Mouse (Mus musculus): ENCODE measurements around the gene Trim28. TPM values are rescaled to one million over a fixed set of nuclear protein-coding genes. Genes with fewer than 3 reads are reported as not detected.

Gene Trim28
- total and polyA plus RNA-seq, 3 experiments, result 500 to 891 (median 516) TPM

- H3K9me3 ChIP-seq (replicated peaks; ENCODE audit: low read length), result no peaks in the 10 kb centered on the region
- H3K4me3 ChIP-seq (replicated peaks in 1 of 3; ENCODE audit: low read depth in 2 of 3, low read length in 2 of 3, poor library complexity in 1 of 3), result no peak overlapping the region
- peaks cover 3 to 4% of the 10 kb centered on the region in 2 experiments; a peak in 1 of 4 replicates for H3K4me1 ChIP-seq (ENCODE audit: control insufficient read depth in 1 of 2, insufficient read depth in 2 of 2)
- no peak for DNase-seq (ENCODE audit: extremely low read depth)
- no peaks in the 10 kb centered on the region for H3K79me2 ChIP-seq (replicated peaks; ENCODE audit: control insufficient read depth, extremely low read depth, insufficient read depth, poor library complexity, severe bottlenecking)
- no peaks in the 10 kb centered on the region for H3K36me3 ChIP-seq (replicated peaks in 1 of 2; ENCODE audit: control insufficient read depth in 1 of 2, insufficient read depth in 1 of 2, low read length in 1 of 2)
- TF ChIP-seq EP300 (IDR thresholded peaks at IDR 0.05; ENCODE audit: low read length), result no peak
- TF ChIP-seq TCF12 (IDR thresholded peaks at IDR 0.05; ENCODE audit: low read depth, low read length), result no peak
- TF ChIP-seq MAZ (IDR thresholded peaks at IDR 0.05; ENCODE audit: low read depth, low read length), result no peak
- no peak for TF ChIP-seq KAT2A (IDR thresholded peaks at IDR 0.05; ENCODE audit: insufficient replicate concordance, low read length)
- no peak for TF ChIP-seq CHD1 (IDR thresholded peaks at IDR 0.05; ENCODE audit: low read depth, low read length)
- no peak for TF ChIP-seq MAX (IDR thresholded peaks at IDR 0.05; ENCODE audit: low read length)
- TF ChIP-seq SMC3 (IDR thresholded peaks at IDR 0.05; ENCODE audit: low read depth, low read length), result no peak
- TF ChIP-seq CTCF (conservative IDR thresholded peaks at IDR 0.05 in 1 of 2, IDR thresholded peaks at IDR 0.05 in 1 of 2; ENCODE audit: low read depth in 2 of 2, low read length in 2 of 2), result no peak
- TF ChIP-seq HCFC1 (IDR thresholded peaks at IDR 0.05; ENCODE audit: low read depth, low read length), result no peak
- no peak for TF ChIP-seq MXI1 (IDR thresholded peaks at IDR 0.05; ENCODE audit: low read depth, low read length)
- no peak for TF ChIP-seq USF2 (conservative IDR thresholded peaks at IDR 0.05; ENCODE audit: low read depth, low read length)
- TF ChIP-seq JUND (conservative IDR thresholded peaks at IDR 0.05; ENCODE audit: low read depth, low read length), result no peak
- no peak for TF ChIP-seq NRF1 (IDR thresholded peaks at IDR 0.05; ENCODE audit: low read depth, low read length)
- no peak for TF ChIP-seq IRF4 (IDR thresholded peaks at IDR 0.05; ENCODE audit: low read depth, low read length)
- TF ChIP-seq RAD21 (IDR thresholded peaks at IDR 0.05; ENCODE audit: low read depth, low read length), result no peak
- no peak for TF ChIP-seq PAX5 (IDR thresholded peaks at IDR 0.05; ENCODE audit: low read length)
- H3K27me3 ChIP-seq (replicated peaks), result no peaks in the 10 kb centered on the region
- no peak overlapping the region for H3K4me2 ChIP-seq (ENCODE audit: insufficient read depth, low read depth, poor library complexity, severe bottlenecking)
- in situ Hi-C loops (cut with MboI; ENCODE audit: low pct_ligation_motif_present, low pct_unique_long_range_greater_than_20kb, low sequenced_read_pairs), result no loop called here
- dilution Hi-C loops (cut with MboI; ENCODE audit: extremely low pct_ligation_motif_present, extremely low pct_unique_long_range_greater_than_20kb, low sequenced_read_pairs), result no loop called here
- H3K9ac ChIP-seq (ENCODE audit: insufficient read depth, low read depth), result no peak overlapping the region
- no peak overlapping the region for H3K27ac ChIP-seq (ENCODE audit: insufficient read depth, low read depth)
Observed at GRCm38 (mm10) chr7:12993148-12993547, 5.8 kb upstream of the Trim28 start.

- no peak overlapping the region for H3K4me2 ChIP-seq (ENCODE audit: insufficient read depth, low read depth, poor library complexity, severe bottlenecking)
- H3K9me3 ChIP-seq (replicated peaks; ENCODE audit: low read length), result no peaks in the 10 kb centered on the region
- H3K9ac ChIP-seq (ENCODE audit: insufficient read depth, low read depth), result no peak overlapping the region
- dilution Hi-C loops (cut with MboI; ENCODE audit: extremely low pct_ligation_motif_present, extremely low pct_unique_long_range_greater_than_20kb, low sequenced_read_pairs) (no loop called here), in situ Hi-C loops (cut with MboI; ENCODE audit: low pct_ligation_motif_present, low pct_unique_long_range_greater_than_20kb, low sequenced_read_pairs) (no loop called here)
- no peak for DNase-seq (ENCODE audit: extremely low read depth)
- TF ChIP-seq UBTF (IDR thresholded peaks at IDR 0.05; ENCODE audit: low read depth, low read length) (no peak), JUND (conservative IDR thresholded peaks at IDR 0.05; ENCODE audit: low read depth, low read length) (no peak), ETS1 (conservative IDR thresholded peaks at IDR 0.05; ENCODE audit: low read depth, low read length) (no peak), JUN (IDR thresholded peaks at IDR 0.05; ENCODE audit: insufficient read depth, low read depth, low read length) (no peak), USF1 (IDR thresholded peaks at IDR 0.05; ENCODE audit: low read depth, low read length) (no peak), HCFC1 (IDR thresholded peaks at IDR 0.05; ENCODE audit: low read depth, low read length) (no peak), MAX (IDR thresholded peaks at IDR 0.05; ENCODE audit: low read length) (no peak), TCF12 (IDR thresholded peaks at IDR 0.05; ENCODE audit: low read depth, low read length) (no peak), NRF1 (IDR thresholded peaks at IDR 0.05; ENCODE audit: low read depth, low read length) (no peak), ELF1 (IDR thresholded peaks at IDR 0.05; ENCODE audit: low read depth, low read length) (no peak), CTCF (conservative IDR thresholded peaks at IDR 0.05 in 1 of 2, IDR thresholded peaks at IDR 0.05 in 1 of 2; ENCODE audit: low read depth in 2 of 2, low read length in 2 of 2) (no peak)
- H3K27me3 ChIP-seq (replicated peaks), result no peaks in the 10 kb centered on the region
- no peak overlapping the region for H3K27ac ChIP-seq (ENCODE audit: insufficient read depth, low read depth)
- no peak overlapping the region for H3K4me3 ChIP-seq (replicated peaks in 1 of 3; ENCODE audit: low read depth in 2 of 3, low read length in 2 of 3, poor library complexity in 1 of 3)
- H3K79me2 ChIP-seq (replicated peaks; ENCODE audit: control insufficient read depth, extremely low read depth, insufficient read depth, poor library complexity, severe bottlenecking), result no peaks in the 10 kb centered on the region
- peaks cover 3% of the 10 kb centered on the region in 2 experiments; a peak in 1 of 4 replicates for H3K4me1 ChIP-seq (ENCODE audit: control insufficient read depth in 1 of 2, insufficient read depth in 2 of 2)
- H3K36me3 ChIP-seq (replicated peaks in 1 of 2; ENCODE audit: control insufficient read depth in 1 of 2, insufficient read depth in 1 of 2, low read length in 1 of 2), result no peaks in the 10 kb centered on the region
Observed at GRCm38 (mm10) chr7:12995862-12996261, 3.1 kb upstream of the Trim28 start.

All from CH12.LX (cell line).